Mouse (Mus musculus) right cerebral cortex, postnatal 4 days (tissue): ENCODE results near the gene Bdkrb1.

Experiments
- DNase-seq: peaks from one replicate; pipeline ENCODE4 v3.0.0-alpha.2; 2022

Bdkrb1 gene

DNA sequence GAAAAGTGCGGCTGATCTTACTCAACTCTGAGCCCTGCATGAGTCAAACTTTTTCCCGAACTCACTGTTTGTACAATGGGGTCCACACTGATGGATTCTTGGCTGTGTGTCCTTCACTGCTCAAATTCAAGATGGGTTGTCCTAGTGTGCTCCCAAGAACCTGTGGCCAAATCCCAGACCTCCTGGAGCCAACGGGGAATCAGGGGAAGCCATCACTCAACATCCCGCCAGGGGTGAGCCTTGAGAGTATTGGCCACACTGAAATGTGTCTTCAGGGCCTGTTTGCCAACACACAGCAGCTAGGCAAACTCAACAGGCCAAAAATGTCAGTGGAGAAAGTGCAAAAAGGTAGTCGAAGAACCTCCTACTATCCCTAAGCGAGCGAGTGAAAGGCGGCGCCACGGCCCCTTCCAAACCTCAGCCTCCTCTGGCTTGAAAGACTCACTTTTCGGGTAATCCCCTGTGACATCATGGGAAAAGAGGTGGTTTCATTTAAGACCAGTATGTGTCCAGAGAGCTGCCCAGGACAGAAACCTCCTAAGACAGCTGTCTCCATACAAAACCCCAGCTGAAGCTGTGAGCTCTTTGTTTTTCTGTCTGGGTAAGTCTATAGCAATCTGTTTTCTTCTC, at the start of gene Bdkrb1:
Gene Bdkrb1, plus strand, starts transcription at position 505 of the 630 bp plus-strand sequence.
- no peak for DNase-seq

DNA sequence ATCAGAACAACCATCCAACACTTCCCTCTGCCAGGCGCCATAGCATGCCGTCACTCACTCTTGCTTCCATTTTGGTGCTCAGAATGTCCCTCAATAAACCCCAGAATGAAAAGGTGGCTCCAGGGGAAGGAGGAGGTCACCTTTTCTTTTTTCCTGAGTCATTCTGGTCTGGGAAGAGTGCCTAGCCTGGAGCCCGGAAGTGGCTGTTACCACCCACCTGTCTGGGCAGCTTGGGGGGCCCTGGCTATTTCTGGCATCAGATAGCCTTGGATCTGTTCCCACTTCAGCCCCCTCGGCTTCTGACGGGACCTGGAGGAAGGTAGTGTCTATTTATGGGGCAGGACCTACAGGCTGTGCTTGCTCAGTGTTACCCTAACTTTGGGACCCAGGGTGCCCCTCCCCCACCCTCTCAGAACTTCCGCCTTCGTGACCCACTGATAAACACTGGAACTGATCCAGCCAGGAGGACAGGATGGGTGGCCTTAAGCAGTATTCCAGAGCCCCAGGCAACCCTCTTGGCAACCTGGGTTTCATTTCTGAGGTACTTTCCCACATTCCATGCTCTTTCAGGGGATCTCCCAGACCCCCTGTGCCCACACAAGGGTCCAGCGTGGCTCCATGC, 48.6 kb upstream of the Bdkrb1 start:
- no peak for DNase-seq

DNA sequence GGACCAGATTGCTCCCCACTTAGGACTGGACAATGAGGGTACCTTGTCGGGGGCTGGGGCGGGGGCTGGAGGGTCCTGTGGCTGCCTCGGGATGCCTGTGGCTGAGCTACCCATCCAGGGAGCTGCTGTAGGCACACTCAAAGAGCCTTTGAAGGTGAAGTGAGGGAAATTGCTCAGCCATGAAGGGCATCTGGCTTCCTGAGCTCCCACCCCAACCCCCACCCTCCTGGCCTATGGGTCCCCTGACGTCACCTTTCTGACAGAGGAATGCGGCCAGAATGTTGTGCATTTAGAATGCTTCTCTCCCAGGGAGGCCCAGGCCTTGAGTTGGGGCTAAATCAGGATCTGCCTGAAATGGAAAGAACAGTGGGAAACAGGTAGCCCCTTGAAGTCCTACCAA, 47.7 kb upstream of the Bdkrb1 start:
- DNase-seq, result no peak

DNA sequence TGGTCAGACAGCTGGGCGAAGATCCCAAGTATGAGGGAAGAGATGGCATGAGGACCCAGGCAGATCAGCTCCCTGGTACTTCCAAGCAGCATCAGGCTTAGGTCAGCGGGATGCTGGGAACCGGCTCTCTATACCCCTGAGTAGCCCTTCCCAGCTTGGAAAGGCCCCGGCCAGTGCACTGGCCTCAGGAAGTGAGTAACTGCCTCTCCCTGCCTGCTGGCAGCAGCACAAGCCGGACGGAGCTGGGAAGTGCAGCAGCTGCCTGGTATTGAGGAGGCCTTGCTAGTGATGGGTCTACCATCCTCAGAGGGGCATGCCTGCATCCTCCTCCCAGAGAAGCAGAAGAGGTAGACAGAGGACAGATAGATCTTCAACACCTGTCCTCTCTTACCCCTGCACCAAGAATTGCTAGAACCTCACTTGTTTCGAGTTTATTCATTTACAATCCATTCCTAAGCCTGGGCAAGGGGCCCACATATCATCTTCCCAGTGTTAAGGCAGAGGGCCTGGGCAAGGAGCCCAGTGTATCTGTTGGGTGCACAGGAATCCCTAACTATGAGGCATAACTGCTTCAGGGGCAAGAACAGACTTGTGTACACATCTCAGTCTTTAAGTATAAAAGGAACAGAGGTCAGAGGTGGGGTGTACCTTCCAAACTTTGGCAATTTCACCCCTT, 45.5 kb upstream of the Bdkrb1 start:
- no peak for DNase-seq

DNA sequence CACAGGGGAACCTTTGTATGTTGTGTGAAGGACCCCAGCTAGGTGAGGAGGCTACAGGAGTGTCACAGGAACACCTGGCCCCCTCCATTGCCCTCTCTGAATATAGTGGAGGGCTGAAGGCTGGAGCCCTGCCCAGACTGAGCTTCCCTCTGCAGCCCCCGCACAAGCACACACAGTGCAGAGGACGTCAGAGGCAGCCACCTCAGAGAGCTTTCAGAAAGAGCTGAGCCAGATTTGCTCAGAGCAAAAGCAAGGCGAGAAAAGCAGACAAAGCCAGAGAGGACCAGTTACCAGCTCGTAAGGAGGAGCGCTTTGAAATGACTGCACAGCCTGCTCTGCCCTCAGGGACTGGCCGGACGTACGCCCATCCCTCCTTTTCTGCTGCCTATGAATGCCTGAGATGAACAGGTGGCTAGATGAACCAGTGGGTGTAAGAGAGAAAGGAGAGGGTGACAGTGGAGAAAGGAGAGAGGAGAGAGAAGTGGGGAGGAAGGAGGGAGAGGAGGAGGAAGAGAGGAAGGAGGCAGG, 41.8 kb upstream of the Bdkrb1 start:
- DNase-seq, result no peak

DNA sequence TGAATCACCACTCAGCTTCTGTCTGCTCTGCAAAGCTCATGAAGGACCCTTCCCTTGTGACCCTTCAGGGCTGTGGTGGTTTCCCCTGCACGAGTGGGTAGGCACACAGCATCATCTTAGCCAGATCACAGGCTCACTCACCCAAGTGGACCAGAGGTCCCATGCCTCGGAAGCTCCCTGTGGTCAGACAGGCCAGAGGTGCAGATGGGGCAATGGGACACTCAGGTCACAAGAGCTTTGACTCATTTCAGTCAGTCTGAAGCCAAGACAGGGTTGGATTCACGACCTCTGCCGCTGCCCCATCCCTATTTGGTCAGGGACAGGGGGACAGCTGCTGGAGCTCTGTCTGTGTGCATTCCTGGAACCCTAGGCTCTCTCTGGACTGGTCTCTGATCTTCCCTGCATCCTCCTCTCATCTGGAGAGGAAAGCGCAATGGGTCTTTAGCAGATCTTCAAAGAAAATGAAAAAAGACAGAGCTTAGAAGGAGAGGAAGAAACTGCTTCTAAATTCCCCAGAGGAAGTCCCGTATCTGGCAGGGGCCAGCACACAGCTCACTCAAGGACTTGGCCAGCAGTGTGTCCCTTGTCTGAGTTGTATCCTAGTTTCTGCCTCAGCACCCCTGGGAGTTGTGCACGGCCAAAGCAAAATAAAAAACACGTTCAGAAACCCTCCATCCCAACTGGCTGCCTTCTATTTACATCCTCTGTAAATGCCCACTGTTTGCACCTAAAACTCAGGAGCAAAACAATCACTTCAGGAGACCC, 40.6 kb upstream of the Bdkrb1 start:
- DNase-seq, result no peak

DNA sequence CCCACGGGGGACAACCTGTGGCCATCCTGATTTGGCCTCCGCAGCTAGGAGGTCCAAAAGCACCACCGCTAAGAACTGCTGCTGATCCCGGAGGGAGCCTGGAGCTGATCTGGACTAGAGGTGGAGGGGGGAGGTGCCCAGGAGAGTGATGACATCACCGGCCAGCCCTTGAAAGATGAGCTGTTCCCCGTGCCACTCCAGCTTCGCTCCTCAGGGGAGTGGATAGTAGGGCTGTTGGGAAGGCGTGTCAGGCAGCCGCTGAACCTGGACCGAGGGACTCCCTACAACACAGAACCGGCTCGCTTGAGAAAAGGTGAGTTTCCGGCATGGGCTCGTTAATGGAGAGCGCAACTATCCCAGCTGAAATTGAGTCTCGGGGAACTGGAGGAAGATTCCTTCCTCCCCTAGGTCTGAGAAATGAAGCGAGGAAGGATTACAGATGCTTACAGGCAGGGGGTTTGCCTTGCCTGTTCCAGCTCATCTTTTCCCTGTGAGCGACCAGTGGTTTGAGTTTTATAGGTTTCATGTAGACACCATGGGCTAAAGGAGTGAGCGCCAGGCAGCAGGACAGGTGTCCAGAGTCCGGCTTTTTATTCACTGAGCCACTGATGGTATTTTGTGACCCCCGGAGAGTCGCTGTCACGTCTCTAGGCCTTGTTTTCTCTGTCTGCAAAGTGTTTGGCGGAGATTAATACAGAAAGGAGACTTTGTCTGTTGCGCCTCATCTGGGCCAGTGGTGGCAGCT, 39.8 kb upstream of the Bdkrb1 start, which contains the start of gene Bdkrb2:
Gene Bdkrb2, plus strand, starts transcription at position 291 of the 745 bp plus-strand sequence.
- DNase-seq, result no peak

DNA sequence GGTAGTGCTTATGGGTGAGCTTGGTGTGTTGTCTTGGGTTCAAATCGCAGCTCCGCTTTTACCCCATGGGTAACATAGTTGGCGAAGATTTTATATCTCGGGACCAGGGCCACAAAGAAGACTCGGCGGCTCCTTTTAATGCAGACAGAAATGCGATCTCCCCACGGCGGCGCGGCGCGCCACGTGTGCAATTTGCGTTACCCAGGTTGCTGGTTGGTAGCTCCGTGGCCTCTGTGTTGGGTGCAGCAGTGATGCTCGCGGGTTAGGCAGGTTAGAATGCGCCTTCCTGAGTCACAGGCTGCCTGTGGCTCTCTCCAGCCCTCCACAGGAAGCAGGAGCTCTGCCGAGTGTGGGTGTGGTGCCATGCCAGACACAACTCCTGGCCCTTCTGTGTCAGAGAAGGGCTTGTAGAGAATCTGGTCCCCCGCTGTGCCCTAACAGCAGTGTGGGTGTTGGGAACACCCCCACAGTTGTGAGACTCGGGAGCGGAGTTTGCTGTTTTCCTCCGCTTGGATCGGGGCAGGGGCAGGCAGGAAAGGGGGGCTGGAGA, 39.1 kb upstream of the Bdkrb1 start:
- no peak for DNase-seq

DNA sequence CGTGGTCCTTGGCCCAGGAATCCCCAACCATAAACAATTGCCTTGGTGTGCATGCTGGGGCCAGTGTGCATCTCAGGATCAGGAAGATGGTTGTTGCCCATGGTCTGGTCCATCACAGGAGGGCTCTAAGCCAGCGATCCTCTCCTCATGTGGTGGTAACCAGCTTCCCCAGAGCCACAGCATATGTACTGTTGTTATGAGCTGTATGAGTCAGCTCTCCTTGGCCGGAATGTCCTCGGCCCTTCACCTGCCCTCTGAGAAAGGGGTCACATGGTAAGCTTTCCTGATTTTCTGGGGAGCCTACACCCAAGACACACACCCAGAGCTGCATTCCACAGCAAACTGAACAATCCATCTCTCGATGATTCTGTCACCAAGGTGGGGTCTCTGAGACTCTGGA, 37.7 kb upstream of the Bdkrb1 start:
- no peak for DNase-seq

DNA sequence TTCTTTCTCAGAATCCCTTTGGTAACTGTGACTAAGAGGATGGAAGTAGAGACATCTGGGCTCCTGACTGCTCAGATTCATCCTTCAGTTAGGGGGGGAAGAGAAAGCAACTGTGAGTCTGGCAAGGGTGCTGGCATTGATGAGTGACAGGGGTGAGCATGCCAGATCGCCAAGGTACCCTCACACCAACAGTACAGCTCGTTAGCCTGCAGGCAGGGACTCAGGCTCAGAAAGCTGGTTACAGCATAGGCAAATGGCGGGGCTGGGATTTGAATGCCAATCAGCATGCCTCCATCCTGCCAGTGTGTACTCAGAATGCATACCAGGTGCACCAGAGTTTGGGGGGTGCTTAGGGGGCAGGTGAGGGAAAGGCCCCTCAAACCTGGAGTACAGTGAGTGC, 31.0 kb upstream of the Bdkrb1 start:
- DNase-seq, result no peak

DNA sequence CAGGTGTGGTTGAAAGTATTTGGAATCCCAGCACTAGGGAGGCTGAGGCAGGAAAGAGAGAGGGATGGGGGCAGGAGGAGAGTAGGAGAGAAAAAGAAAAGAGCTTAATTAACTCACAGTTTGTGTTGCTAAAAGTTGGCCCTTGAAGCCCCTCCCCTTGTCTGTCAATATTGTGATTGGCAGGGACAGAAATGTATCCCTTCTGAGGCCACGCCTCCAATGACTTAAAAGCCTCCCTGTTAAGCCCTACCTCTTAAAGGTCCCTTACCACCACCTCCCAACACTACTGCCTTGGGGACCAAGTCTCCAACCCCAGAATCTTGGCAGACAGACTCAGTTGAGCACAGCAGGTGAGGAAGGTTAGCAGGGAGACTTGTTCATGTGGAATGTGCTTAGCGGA, 30.3 kb upstream of the Bdkrb1 start:
- no peak for DNase-seq

DNA sequence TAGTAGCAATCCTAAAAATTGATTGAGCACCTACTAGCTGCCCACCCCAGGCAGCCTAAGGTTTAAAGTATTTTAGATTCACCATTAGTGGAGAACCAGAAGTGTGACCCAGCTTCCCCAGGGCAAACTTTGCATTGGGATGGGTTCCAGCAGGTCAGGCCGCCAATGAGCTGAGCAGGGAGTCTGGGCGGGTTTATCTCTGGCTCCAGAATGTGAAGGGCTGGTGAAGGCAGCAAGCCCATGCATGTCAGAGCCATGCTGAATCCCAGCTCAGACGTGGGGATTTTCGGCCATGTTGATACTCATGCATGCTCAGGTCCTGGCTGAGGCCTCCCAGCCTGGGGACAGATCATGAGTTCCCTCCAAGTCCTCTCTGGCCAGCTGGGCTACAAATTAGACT, 28.5 kb upstream of the Bdkrb1 start:
- DNase-seq, result no peak

DNA sequence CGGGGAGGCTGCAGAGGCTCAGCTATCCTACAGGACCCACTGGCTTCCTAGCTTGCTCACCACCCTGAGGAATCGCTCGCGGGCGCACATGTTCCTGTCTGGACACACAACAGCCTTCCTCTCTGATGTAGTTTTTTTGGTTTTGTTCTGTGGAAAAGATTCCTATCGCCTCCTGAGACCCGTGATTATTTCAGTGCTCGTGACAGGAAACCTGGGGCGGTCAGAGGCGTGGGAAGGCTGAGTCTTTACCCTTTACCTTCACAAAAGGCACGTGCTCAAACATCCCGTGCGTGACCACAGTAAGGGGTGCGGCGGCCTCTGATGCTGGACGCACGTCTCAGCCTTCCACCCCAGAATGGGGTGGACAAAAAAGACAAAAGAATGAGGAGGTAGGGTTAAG, 22.4 kb upstream of the Bdkrb1 start:
- no peak for DNase-seq

DNA sequence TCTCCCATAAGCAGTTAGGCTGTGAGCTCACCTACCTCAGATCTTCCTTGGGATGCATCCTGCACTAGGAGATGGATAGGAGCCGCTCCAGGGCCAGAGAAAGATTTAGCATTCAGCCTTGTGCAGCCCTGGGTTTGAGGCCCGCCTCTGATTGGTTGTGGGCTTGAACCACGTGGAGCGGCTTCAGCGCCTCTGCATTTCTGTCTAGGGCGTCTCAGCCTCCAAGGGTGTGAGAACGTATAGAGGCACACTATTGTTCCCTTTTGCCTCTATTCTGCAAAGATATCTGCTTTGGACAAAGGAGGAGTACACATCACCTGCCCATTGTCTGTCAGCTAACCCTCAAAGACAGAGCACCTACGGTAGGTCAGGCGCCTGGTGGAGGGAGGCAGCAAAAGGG, 20.4 kb upstream of the Bdkrb1 start:
- DNase-seq, result no peak

DNA sequence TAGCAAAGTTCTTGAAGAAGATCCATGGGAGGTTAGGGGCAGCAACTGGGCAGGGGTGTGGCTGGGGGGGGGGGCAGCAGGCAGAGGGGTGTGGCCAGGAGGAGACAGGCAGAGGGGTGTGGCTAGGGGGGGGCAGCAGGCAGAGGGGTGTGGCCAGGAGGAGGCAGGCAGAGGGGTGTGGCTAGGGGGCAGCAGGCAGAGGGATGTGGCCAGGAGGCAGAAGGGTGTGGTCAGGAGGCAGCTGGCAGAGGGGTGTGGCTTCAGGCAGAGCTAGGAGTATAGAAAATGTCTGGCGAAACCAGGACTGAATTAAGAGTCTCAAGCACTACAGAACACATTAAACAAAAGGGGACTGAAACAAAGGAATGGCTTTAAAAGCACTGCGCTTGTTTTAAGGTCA, 19.4 kb upstream of the Bdkrb1 start:
- DNase-seq, result no peak

DNA sequence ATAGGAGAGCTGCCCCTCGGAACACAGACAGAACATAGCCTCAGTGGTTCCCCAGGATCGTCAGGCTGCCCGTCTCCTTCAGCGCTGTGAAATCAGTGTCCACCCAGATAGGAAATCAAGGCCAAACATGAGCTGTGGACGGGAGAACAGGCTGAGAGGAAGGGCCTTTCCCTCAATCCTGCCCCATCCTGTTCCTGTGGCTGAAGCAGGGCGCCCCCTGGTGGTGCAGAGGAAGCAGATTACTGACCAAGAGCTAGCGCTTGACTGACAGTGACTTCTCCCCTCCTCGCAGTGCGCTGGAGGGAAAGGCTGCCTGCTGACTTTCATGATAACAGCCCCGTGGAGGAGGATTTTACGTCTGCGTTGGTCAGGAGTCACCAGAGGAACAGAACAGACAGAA, 18.0 kb upstream of the Bdkrb1 start:
- peak; percentile 75 for DNase-seq

DNA sequence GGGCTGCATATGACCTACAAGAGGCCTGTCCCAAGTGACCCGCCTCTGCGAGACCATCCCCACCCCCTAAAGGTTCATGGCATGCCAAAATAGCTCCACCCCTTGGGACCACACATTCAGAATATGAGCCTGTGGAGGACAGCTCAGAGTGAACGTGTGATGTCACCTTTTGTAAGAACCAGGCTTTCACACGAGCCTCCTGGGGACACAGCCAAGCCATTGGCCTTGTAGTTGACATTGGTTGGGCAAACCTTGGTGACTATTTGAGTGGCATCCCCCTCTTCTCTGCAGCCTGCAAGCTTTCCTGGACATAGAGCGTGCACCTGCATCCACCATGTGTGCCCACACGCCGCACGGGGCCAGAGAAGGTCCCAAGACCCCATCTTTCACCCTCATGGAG, 15.4 kb upstream of the Bdkrb1 start:
- no peak for DNase-seq

DNA sequence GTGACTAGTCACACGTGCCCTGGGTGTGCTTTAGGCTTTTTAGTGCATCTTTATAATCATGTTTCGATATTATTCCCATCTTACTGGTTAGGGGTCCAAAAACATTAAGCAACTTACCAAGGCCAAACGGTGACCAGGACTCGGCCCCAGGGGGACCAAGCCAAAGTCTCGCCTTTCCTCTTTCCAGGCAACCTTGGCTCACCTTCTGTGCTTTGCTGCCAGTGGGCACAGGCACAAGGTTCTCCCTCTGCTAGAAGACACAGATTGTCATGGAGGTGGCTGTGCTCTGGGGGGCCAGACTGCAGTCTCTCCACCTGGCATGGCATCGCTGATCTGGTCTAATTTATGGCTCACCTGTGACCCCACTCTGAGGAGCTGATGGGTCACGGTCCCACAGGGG, 12.1 kb upstream of the Bdkrb1 start:
- no peak for DNase-seq

DNA sequence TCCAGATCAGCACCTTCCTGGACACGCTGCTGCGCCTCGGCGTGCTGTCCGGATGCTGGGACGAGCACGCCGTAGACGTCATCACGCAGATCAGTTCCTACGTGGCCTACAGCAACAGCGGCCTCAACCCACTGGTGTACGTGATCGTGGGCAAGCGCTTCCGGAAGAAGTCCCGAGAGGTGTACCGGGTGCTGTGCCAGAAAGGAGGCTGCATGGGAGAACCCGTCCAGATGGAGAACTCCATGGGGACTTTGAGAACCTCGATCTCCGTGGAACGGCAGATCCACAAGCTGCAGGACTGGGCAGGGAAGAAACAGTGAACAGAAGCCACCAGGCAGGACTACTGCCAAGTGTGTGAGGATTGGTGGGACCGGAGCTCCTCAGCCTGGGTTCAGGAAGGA, 10.5 kb upstream of the Bdkrb1 start:
- DNase-seq, result no peak

DNA sequence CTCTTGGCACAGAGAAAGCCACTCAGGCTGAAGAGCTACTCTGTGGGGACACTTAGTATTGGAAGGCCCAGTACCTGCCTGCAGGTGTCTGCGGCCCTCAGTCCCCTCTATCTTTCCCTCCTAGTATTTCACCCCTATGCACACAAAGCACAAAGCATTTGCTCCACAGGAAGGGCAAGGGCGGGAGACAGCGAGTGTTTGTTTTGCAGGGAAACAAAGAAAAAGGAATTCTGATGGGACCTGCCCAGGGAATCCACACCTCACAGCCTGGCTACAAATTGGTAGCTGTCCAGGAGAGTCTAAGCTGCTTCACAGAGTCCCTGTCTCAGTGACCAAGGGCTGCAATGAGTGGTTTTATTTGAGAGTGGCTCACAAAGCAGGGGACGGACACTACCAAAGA, 9.4 kb upstream of the Bdkrb1 start:
- DNase-seq, result no peak

DNA sequence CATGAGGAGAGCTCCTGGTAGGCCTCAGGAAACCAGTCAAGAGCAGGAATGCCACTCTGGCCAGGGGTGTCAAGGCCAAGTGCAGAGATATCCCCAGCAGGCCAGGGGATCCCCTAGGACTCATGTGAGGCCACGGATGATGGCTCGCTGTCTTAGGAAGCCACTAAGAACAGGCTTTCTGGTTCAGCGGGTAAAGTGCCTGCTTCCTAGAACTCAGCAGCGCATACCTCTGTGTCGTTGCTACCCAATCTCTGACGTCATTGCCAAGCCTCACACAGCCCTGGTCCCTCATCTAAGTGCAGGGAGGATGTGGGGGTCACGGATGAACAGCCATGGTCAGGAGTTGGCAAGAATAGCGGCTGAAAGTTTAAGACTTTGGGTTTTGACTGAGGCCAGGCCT, 5.8 kb upstream of the Bdkrb1 start:
- DNase-seq, result no peak

DNA sequence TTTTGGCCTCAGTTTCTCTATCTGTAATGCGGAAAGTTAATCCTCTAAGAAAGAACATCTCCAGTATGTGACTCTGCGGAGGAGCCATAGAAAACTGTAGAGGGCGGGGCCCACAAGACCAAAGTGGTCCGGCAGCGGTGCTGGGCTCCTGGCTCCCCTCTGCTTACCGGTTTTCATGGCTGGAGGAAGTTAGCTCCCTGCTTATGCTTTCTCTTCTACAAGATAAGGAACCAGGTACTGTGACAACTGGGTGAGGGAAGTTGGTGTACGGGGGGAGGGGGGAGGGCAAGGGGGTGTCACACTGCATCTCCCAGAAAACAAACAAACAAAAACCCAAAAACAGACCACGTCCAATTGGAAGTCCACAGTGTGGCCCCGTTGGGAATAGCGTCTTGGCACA, 4.4 kb upstream of the Bdkrb1 start:
- no peak for DNase-seq
